In genomic region chr14:109874230-109874629, GRCm38 (mm10) we compare ENCODE assay signal across 8 mouse cellular contexts.
DNase-seq lines count a peak whose midpoint lies in the region; ATAC-seq and TF ChIP-seq lines count a peak whose summit lies in the region.

No protein-coding gene starts in this region.

- 9% methylated on average over 1 of the region's 1 CpGs for WGBS in thymus, adult 2 months
- 5% methylated on average over 1 of the region's 1 CpGs for WGBS in forebrain, embryonic 13.5 days
- WGBS in midbrain, embryonic 10.5 days, result 9% methylated on average over 1 of the region's 1 CpGs

- H3K9ac ChIP-seq in forebrain, embryonic 13.5 days, result no peak overlapping the region

- H3K4me3 ChIP-seq in thymus, adult 2 months (ENCODE audit: control insufficient read depth, insufficient read depth, low read length), result no peak overlapping the region
- H3K4me3 ChIP-seq in forebrain, embryonic 13.5 days, result no peak overlapping the region
- no peak overlapping the region for H3K4me3 ChIP-seq in midbrain, embryonic 10.5 days

- DNase-seq in adrenal gland, postnatal 10 days, result peak; percentile 50
- no peak for DNase-seq in adrenal gland, adult 2 months
- peak; percentile 20 for DNase-seq in thymus, postnatal 0 days (ENCODE audit: low spot score)
- DNase-seq in thymus, adult 2 months, result no peak
- DNase-seq in layer of hippocampus, adult 9-10 months (ENCODE audit: low spot score), result peak; percentile 68
- peak; percentile 35 for DNase-seq in midbrain, embryonic 10.5 days (ENCODE audit: low spot score)
- DNase-seq in spleen, adult 12 weeks (ENCODE audit: low spot score), result no peak

- no peak for TF ChIP-seq POLR2A in thymus, adult 2 months (IDR thresholded peaks at IDR 0.05; ENCODE audit: control insufficient read depth, extremely low read depth, insufficient read depth, low read length, poor library complexity)

- H3K4me2 ChIP-seq in forebrain, embryonic 13.5 days, result no peak overlapping the region

- H3K4me1 ChIP-seq in thymus, adult 2 months (replicated peaks; ENCODE audit: control insufficient read depth, insufficient read depth, low read length), result no peaks in the 10 kb centered on the region
- no peaks in the 10 kb centered on the region for H3K4me1 ChIP-seq in forebrain, embryonic 13.5 days
- H3K4me1 ChIP-seq in midbrain, embryonic 10.5 days, result no peaks in the 10 kb centered on the region

- TF ChIP-seq CTCF in thymus, adult 2 months (IDR thresholded peaks at IDR 0.05; ENCODE audit: borderline replicate concordance, control insufficient read depth, extremely low read depth, insufficient read depth, low read length, poor library complexity), result no peak

- no peaks in the 10 kb centered on the region for H3K9me3 ChIP-seq in forebrain, embryonic 13.5 days (replicated peaks)
- H3K9me3 ChIP-seq in midbrain, embryonic 10.5 days (replicated peaks), result no peaks in the 10 kb centered on the region

- H3K27me3 ChIP-seq in thymus, adult 2 months (ENCODE audit: control insufficient read depth, insufficient read depth, low read length), result no peaks in the 10 kb centered on the region
- no peaks in the 10 kb centered on the region for H3K27me3 ChIP-seq in forebrain, embryonic 13.5 days
- H3K27me3 ChIP-seq in midbrain, embryonic 10.5 days (ENCODE audit: low read depth, poor library complexity, severe bottlenecking), result no peaks in the 10 kb centered on the region

- no peaks in the 10 kb centered on the region for H3K36me3 ChIP-seq in thymus, adult 2 months (ENCODE audit: control insufficient read depth, insufficient read depth, low read length)
- no peaks in the 10 kb centered on the region for H3K36me3 ChIP-seq in forebrain, embryonic 13.5 days (ENCODE audit: poor library complexity, severe bottlenecking)
- H3K36me3 ChIP-seq in midbrain, embryonic 10.5 days, result no peaks in the 10 kb centered on the region

- H3K27ac ChIP-seq in thymus, adult 2 months (ENCODE audit: control insufficient read depth, insufficient read depth, low read length), result no peak overlapping the region
- no peak overlapping the region for H3K27ac ChIP-seq in forebrain, embryonic 13.5 days
- no peak overlapping the region for H3K27ac ChIP-seq in midbrain, embryonic 10.5 days (replicated peaks)

- ATAC-seq in forebrain, embryonic 13.5 days, result peak; percentile 80; the same call in 1 of the 2 replicates

Comparison
In these comparisons a context has a peak if more than half of its experiments do, and no peak if none do; other contexts are left out.
1. DNase-seq: peak in adrenal gland, postnatal 10 days (single experiment), thymus, postnatal 0 days (single experiment), layer of hippocampus, adult 9-10 months (single experiment) and midbrain, embryonic 10.5 days (single experiment); none in adrenal gland, adult 2 months (single experiment), thymus, adult 2 months (single experiment) and spleen, adult 12 weeks (single experiment).